Mouse (Mus musculus) embryo, embryonic 10.5 days (tissue): Measurements from ENCODE around the gene Arl6ip1.
"Not testable (repeated sequence)": the region's sequence is repeated elsewhere in the genome, so short reads cannot be mapped to it uniquely, and the experiment has no call there.

Source experiments
- DNase-seq: peaks from one replicate; pipeline ENCODE4 v3.0.0-alpha.2; 2015; ENCODE audit warnings: low spot score

Gene Arl6ip1

GRCm38 (mm10) chr7:118129430-118130041 lies at the start of gene Arl6ip1:
TSS of gene Arl6ip1 (minus strand) at chr7:118129662.
- peak; percentile 98 for DNase-seq

DNA sequence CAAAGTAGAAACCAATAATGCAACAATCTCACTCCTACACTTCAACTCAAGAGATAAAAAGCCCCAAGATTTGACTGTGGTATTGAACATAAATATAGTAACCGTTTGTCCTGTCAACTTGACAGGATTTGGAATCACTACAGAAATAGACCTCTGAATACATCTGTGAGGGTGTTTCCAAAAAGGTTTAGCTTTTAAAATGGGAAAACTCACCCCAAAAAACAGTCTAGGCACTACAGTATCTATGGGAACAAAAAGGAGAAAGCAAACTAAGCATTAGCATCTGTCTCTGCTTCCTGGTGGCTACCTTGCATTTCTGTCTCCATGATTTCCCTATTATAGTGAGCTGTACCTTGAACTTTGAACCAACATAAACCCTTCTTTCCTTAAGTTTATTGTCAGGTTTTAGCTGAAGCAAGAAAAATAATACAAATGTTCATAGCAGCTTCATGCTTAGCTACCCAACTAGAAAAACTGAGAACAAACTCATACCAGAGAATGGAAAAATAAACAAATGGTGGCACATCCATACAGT lies 46.4 kb upstream of the Arl6ip1 start:
- DNase-seq: no peak

- not testable (repeated sequence) for DNase-seq
Measured at GRCm38 (mm10) chr7:118170125-118170524, 40.7 kb upstream of the Arl6ip1 start.

- DNase-seq: no peak
Measured at GRCm38 (mm10) chr7:118163006-118163405, 33.5 kb upstream of the Arl6ip1 start.

GRCm38 (mm10) chr7:118160121-118160520 lies 30.7 kb upstream of the Arl6ip1 start:
- no peak for DNase-seq

- DNase-seq: no peak
Measured at GRCm38 (mm10) chr7:118156461-118156860, 27.0 kb upstream of the Arl6ip1 start.

GRCm38 (mm10) chr7:118154150-118154549 lies 24.7 kb upstream of the Arl6ip1 start:
- DNase-seq: no peak

GRCm38 (mm10) chr7:118143602-118144001 lies 14.1 kb upstream of the Arl6ip1 start:
- no peak for DNase-seq

DNA sequence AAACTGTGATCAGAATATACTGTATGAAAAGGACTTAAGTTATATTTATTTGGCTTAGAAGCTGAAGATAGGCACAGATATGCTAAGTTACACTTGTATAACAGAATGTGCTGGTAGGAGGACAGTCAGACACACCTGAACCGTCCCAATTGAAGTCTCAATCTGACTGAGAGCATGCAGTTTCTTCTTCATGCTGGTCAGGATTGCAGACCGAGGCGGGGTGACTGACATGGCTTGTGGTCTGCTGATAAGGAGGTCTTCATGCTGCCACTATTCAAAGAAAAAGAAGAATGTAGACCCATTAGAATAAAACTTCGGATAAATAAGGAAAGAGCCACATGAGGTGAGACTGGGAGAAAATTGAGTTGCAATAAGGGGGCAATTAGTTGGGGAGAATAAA lies 13.7 kb upstream of the Arl6ip1 start:
- no peak for DNase-seq

DNA sequence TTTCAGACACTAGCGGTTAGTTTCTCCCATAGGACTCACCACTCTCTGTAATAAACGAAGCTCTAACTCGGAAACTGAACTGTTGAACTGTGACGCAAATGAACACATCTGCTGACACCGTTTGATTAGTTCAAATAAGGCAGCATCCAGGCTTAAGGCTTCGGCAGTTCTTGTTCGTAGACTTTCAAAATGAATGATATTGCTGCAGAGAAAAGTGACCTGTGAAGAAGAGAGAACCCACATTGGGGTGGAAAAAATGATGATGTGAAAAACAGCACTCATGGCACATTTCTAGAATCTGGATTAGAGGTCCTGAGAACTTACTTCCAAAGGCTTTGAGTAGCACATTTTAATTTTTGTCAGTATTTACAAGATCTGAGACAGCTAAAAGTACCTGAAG lies 11.8 kb upstream of the Arl6ip1 start:
- DNase-seq: no peak

DNA sequence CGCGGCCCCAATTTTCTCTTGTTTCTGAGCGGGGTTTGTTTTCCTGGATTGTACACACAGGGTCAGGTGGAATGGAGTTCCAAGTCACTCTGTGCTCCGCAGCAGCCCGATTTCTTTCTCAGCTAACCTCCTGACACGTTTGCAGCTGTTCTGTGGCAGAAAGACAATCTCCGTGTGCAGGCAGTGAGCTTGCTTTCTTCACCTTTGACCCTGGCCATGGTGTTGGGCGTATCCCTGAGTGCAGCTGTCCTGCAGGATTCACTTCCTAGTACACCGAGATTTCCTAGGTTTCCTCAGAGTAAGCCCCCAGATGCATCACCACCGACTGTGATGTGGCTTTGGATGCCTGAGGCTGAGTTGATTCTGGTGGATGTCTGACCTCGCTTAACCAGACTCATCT lies 5.7 kb upstream of the Arl6ip1 start:
- DNase-seq: peak; percentile 4

GRCm38 (mm10) chr7:118128925-118129429 lies 485 bp downstream of the Arl6ip1 start:
- DNase-seq: peak; percentile 52

- no peak for DNase-seq
Measured at GRCm38 (mm10) chr7:118126219-118126875, 3.1 kb downstream of the Arl6ip1 start.

DNA sequence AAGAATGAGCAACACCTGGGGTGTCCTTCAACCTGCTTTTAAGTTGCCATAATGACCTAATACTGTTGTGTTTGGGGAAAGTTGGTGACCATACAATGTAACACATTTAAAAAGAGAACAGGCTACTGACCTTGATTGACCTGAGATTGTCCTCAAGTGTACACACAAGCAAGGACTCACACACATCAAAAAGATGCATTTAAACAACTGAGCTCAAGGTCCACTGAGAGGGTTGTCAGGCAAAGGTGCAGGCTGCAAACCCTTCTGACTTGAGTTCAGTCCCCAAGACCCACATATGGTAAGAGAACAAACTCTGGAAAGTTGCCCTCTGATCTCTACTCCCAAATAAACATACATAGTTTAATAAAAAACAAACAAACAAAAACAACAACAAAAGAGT lies 3.7 kb downstream of the Arl6ip1 start:
- DNase-seq: no peak

- no peak for DNase-seq
Measured at GRCm38 (mm10) chr7:118123512-118124411, 5.7 kb downstream of the Arl6ip1 start.

GRCm38 (mm10) chr7:118122235-118122634 lies 7.2 kb downstream of the Arl6ip1 start:
- DNase-seq: no peak

- DNase-seq: no peak
Measured at GRCm38 (mm10) chr7:118120654-118121053, 8.8 kb downstream of the Arl6ip1 start.

- no peak for DNase-seq
Measured at GRCm38 (mm10) chr7:118119946-118120345, 9.5 kb downstream of the Arl6ip1 start.

DNA sequence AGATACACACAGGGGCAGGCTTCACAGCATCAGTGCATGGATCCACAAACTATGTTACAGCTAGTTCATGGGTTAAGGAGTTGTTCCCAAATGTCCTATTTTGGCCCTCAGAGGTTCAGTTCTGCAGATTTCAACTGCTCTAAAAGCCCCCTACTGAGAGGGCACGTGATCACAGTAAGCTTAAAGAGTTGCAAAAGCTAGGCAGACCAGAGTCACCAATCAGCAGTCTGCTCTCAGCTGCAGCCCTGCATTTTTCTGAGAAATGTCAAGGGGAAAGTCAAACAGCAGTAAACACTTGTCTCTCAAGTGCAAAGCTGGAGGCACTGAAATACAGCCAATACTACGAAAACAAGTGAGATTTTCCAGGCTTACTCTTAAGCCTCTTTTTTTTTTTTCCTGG lies 10.3 kb downstream of the Arl6ip1 start:
- DNase-seq: no peak

GRCm38 (mm10) chr7:118118426-118118825 lies 11.0 kb downstream of the Arl6ip1 start:
- no peak for DNase-seq

- peak; percentile 9 for DNase-seq
Measured at GRCm38 (mm10) chr7:118117539-118118210, 11.8 kb downstream of the Arl6ip1 start.
